Mouse (Mus musculus): ENCODE measurements around the gene Exoc6. TPM values are rescaled to one million over a fixed set of nuclear protein-coding genes. Genes with fewer than 3 reads are reported as not detected.

The Exoc6 gene
- total RNA-seq, 1 experiment from 2014 or later = 70.9 TPM

GRCm38 (mm10) chr19:37698273-37699160 lies 148.3 kb downstream of the Exoc6 start:
- no peak for ATAC-seq (replicated peaks; ENCODE audit: insufficient number of reproducible peaks, low FRiP score, low TSS enrichment, poor library complexity, severe bottlenecking)

DNA sequence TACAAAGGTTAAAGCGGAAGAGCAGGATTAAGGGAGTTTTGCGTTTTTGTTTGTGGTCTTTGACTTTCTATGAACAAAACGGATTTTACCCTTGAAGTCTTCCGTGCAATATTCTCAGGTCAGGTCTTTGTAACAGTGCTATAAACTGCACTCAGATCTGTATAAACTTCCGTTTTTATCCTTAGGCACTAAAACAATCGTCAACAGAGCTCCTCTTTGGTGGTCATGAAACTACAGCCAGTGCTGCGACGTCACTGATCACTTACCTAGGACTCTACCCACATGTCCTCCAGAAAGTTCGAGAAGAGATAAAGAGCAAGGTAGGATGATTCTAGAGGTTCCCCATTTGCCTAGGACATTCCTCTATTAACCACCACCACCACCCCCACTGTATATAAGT lies 149.5 kb downstream of the Exoc6 start:
- no peak for ATAC-seq (replicated peaks; ENCODE audit: insufficient number of reproducible peaks, low FRiP score, low TSS enrichment, poor library complexity, severe bottlenecking)

DNA sequence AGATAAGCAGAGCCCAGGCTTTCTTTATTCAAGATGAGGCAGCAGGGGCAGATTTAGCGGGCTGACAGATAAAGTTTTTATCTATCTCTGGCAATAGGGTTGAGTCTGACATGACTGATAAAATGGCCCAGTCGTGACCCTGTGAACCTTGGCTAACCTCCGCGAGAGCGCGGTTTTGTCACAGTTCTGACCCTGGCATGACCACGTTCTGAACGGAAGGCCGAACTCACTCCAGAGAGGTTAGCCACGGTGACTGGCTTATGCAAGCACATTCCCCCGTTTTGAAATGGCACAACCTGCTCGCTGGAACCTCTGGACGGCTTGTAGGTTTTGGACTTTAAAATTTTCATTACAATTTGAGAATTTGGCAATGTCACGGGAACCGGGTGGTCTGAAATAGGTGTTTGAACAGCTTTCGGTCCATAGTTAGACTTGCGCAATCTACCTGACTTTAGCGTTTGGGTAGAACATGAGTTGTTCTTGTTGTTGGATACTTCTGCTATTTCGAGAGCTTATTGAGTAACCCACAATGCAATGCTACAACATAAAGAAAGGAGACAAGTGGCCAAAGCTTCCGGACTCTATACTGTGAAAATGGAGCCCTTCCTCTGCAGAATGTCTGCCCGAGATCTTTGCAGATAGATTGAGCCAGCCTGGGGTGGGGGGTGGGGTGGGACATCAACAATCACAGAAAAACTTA lies 152.3 kb downstream of the Exoc6 start:
- no peak for ATAC-seq (replicated peaks; ENCODE audit: insufficient number of reproducible peaks, low FRiP score, low TSS enrichment, poor library complexity, severe bottlenecking)

DNA sequence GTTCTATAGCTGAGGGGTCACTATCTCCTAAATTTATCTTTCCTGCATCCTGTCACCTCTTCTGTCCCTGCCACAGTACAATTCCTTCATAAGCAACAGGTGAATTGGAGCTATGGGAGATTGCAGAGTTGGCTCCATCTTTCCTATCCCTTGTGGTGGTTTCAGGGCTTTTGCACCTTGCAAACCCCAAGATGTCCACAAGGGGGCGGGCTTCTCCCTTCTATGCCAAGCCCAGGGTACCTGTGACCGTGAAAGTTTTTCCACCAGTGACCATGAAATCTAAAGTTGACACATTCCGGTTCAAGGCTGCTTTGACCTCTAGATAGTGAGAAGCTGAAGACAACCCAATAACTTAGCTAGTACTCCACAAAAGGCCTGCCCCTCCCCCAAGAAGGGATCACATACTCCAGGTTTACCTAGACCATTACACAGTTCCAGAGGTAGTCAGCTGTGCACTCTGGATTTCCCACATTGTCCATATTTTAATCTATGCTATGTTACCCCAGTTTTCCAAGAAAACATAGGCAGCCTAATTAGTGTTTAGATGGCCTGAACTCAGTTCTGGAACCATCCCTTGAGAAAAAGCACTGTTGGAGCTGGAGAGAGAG lies 153.8 kb downstream of the Exoc6 start:
- no peak; the same call in 1 of the 2 replicates for ATAC-seq (replicated peaks; ENCODE audit: insufficient number of reproducible peaks, low FRiP score, low TSS enrichment, poor library complexity, severe bottlenecking)

DNA sequence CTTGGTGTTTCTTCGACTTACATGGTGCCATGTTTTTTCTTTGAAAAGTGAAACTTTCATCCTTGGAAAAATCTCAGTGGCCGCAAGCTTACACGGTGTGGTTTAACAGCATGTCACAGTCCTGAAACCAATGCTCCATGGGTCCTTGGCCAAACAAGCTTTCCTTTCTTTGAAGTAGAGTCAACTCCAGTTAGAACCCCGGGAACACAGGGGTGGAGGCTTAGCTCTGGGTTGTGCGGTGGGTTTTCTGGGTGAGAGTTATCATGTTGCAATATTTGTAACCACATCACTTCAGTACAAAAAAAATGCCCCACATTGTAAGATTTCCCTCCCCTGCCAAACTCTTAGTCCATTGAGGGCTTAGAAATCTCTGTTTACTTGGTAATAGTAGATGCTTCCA lies 155.5 kb downstream of the Exoc6 start:
- ATAC-seq (replicated peaks; ENCODE audit: insufficient number of reproducible peaks, low FRiP score, low TSS enrichment, poor library complexity, severe bottlenecking) = no peak

- ATAC-seq (replicated peaks; ENCODE audit: insufficient number of reproducible peaks, low FRiP score, low TSS enrichment, poor library complexity, severe bottlenecking) = no peak
Observed at GRCm38 (mm10) chr19:37714681-37715080, 164.5 kb downstream of the Exoc6 start.

DNA sequence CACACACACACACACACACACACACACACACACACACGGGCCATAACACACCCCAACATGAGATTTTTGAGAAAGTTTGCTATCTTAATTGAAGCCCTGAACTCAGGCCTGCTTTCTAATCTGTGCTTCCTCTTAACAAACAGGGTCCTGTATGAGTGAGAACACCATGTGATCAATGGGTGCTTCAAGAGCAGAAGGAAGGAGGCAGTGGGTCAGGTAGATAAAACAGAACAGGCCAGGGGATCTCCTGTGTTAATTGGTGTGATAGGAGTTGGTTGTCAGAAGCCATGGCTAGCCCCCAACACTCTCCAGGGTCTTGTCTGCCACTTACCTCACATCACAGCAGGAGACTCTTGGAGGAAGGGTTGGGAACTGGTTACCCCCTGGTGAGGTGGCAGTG lies 165.8 kb downstream of the Exoc6 start:
- ATAC-seq (replicated peaks; ENCODE audit: insufficient number of reproducible peaks, low FRiP score, low TSS enrichment, poor library complexity, severe bottlenecking) = no peak

DNA sequence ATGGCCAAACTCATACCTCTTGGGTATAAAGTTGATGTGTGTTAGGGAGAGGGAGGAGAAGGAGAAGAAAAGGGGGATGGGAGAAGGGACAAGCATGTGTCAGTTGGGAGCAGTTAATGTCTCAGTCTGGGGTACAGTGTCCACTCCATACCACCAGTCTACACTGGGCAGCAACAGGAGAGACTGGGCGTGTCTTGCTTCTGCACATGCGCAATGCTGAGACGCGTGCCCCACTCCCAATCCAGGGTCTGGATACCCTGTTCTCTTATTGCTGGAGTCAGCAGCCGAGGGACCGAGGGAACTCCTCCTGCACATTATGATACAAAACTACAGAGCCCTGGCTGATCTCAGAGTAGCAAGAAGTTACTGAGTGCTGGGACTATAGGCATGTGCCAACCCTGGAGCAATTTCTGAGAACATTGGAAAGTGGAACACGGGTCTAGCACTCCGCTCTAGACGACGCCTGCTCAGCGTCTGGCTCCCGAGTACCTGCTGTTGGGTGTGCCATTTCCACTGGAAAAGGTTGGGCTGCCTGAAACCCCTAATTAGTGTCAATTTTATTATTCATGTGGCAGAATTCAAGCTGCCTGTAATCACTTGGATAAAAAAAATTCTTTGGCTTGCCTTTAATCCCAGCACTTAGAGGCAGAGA lies 166.4 kb downstream of the Exoc6 start:
- ATAC-seq (replicated peaks; ENCODE audit: insufficient number of reproducible peaks, low FRiP score, low TSS enrichment, poor library complexity, severe bottlenecking) = no peak

- ATAC-seq (replicated peaks; ENCODE audit: insufficient number of reproducible peaks, low FRiP score, low TSS enrichment, poor library complexity, severe bottlenecking) = no peak
Observed at GRCm38 (mm10) chr19:37719166-37719565, 168.9 kb downstream of the Exoc6 start.

DNA sequence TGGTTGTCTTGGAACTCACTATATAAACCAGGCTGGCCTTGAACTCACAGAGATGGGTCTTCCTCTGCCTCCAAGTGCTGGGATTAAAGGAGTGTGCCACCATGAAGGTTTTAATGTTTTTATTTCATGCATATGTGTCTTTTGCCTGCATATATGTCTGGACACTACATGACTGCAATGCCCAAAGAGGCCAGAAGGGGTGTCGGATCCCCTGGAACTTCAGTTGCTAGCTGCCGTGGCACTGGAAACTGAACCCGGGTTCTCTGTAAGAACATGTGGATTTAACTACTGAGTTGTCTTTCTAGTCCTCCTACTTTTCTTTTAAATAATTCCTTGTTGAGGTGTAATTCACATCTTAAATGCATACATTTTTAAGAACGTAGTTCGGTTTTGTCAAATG lies 174.4 kb downstream of the Exoc6 start:
- no peak for ATAC-seq (replicated peaks; ENCODE audit: insufficient number of reproducible peaks, low FRiP score, low TSS enrichment, poor library complexity, severe bottlenecking)

DNA sequence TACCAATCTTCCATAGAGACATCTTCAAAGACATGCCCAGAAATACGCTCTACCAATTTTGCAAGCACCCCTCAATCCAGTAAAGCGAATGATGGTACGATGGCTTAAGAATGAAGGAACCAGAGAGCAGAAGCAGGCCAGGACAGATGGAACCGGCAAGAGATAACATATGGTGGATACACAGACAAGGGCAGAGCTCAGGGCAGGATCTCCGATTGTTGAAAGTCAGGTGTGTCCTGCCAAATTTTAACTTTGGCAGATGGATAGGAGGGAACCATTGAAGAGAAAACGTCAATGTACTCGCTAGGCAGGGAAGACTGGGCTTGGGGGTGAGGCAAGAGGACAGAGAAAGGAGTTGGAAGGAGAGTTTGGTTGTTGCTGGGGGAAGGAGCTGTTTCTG lies 176.4 kb downstream of the Exoc6 start:
- no peak for ATAC-seq (replicated peaks; ENCODE audit: insufficient number of reproducible peaks, low FRiP score, low TSS enrichment, poor library complexity, severe bottlenecking)

- no peak for ATAC-seq (replicated peaks; ENCODE audit: insufficient number of reproducible peaks, low FRiP score, low TSS enrichment, poor library complexity, severe bottlenecking)
Observed at GRCm38 (mm10) chr19:37727366-37727765, 177.1 kb downstream of the Exoc6 start.

Other genes with a start within 250 kb of the Exoc6 start
- gene Ide, start 212.6 kb upstream of the Exoc6 start, total RNA-seq (2017) = 37.4 to 94.5 TPM (median 41.3 TPM) in 3 replicates
- gene Kif11, start 174.0 kb upstream of the Exoc6 start, total RNA-seq (2017) = 2.0 to 4.7 TPM (median 3.8 TPM) in 3 replicates
- 52.2 to 59.3 TPM (median 53.1 TPM) in 3 replicates for gene Hhex, start 115.6 kb upstream of the Exoc6 start, total RNA-seq (2017)
- not detected in 3 replicates for gene Cyp26c1, start 135.2 kb downstream of the Exoc6 start, total RNA-seq (2017)
- 0.87 TPM in 1 of 3 replicates, not detected in the others for gene Cyp26a1, start 147.4 kb downstream of the Exoc6 start, total RNA-seq (2017)